Mouse (Mus musculus) neural tube, embryonic 13.5 days (tissue): ENCODE results near the gene Chid1. TPM values are rescaled to one million over a fixed set of nuclear protein-coding genes. Genes with fewer than 3 reads are reported as not detected.

Experiments
- ATAC-seq: fragments of 200-750 bp; cut with Nextera tagmentation; 2 replicates; pipeline ENCODE4 v1.8.0; 2017; ENCODE audit warnings: low read depth, mild to moderate bottlenecking, moderate TSS enrichment, moderate library complexity
- H3K27ac ChIP-seq: fragments of 300-500 bp; sonication (generic); replicated peaks from 2 replicates; pipeline ENCODE4 v1.5.1; 2015; ENCODE audit warnings: moderate library complexity, mild to moderate bottlenecking, inconsistent platforms
- H3K27me3 ChIP-seq: fragments of 300-500 bp; sonication (generic); 2 replicates; pipeline ENCODE4 v1.6.1; 2015; ENCODE audit warnings: mild to moderate bottlenecking, inconsistent platforms
- H3K36me3 ChIP-seq: fragments of 300-500 bp; sonication (generic); 2 replicates; pipeline ENCODE4 v1.6.1; 2015; ENCODE audit warnings: mild to moderate bottlenecking, inconsistent platforms
- H3K4me1 ChIP-seq: fragments of 300-500 bp; sonication (generic); replicated peaks from 2 replicates; pipeline ENCODE4 v1.6.1; 2015; ENCODE audit warnings: inconsistent platforms
- H3K4me2 ChIP-seq: fragments of 300-500 bp; sonication (generic); 2 replicates; pipeline ENCODE4 v1.6.1; 2015; ENCODE audit warnings: inconsistent platforms, mild to moderate bottlenecking, moderate library complexity
- H3K4me3 ChIP-seq: fragments of 300-500 bp; sonication (generic); 2 replicates; pipeline ENCODE4 v1.5.1; 2015; ENCODE audit warnings: mild to moderate bottlenecking, inconsistent platforms
- H3K9ac ChIP-seq: fragments of 300-500 bp; sonication (generic); 2 replicates; pipeline ENCODE4 v1.6.1; 2015; ENCODE audit warnings: moderate library complexity, mild to moderate bottlenecking, inconsistent platforms
- H3K9me3 ChIP-seq: fragments of 300-500 bp; sonication (generic); 2 replicates; pipeline ENCODE4 v1.6.1; 2016; ENCODE audit warnings: inconsistent platforms
- WGBS: fragments of 180-500 bp; shearing (Covaris S2); methylation state at CpG from one replicate; pipeline ENCODE4 v1.1.7; 2015; 5-methylcytosine and 5-hydroxymethylcytosine counted together
- polyA plus RNA-seq: library from polyadenylated mRNA; unstranded; fragments of >200 nt; fragmentation: Nextera tagmentation; extraction: Ambion mirVana; gene quantifications from 2 replicates; pipeline ENCODE4 v1.2.1, GENCODE M21; 2015

The Chid1 gene
- polyA plus RNA-seq, 1 experiment from 2014 or later = 38.6 TPM

- Histone ChIP-seq H3K4me3 (no peak overlapping the region), H3K4me2 (no peak overlapping the region), H3K27me3 (no peaks in the 10 kb centered on the region), H3K36me3 (peaks cover 58% of the 10 kb centered on the region), H3K9ac (no peak overlapping the region), H3K4me1 (no peaks in the 10 kb centered on the region), H3K27ac (no peak overlapping the region), H3K9me3 (no peaks in the 10 kb centered on the region)
- ATAC-seq = no peak
- WGBS = 91% methylated on average over 1 of the region's 1 CpGs
Observed at GRCm38 (mm10) chr7:141493729-141494128, 45.9 kb downstream of the Chid1 start.

- Histone ChIP-seq H3K4me1 (peaks cover 3% of the 10 kb centered on the region; the same call in 1 of the 2 replicates), H3K9ac (no peak overlapping the region), H3K27ac (no peak overlapping the region), H3K4me2 (no peak overlapping the region), H3K9me3 (no peaks in the 10 kb centered on the region), H3K36me3 (peaks cover 53% of the 10 kb centered on the region), H3K27me3 (no peaks in the 10 kb centered on the region), H3K4me3 (no peak overlapping the region)
- WGBS = 91% methylated on average over 5 of the region's 5 CpGs
- ATAC-seq = no peak
Observed at GRCm38 (mm10) chr7:141492738-141493137, 46.9 kb downstream of the Chid1 start.

GRCm38 (mm10) chr7:141491151-141491550 lies 48.5 kb downstream of the Chid1 start:
- WGBS = 88% methylated on average over 2 of the region's 2 CpGs
- H3K9me3 ChIP-seq = no peaks in the 10 kb centered on the region
- no peak overlapping the region for H3K4me3 ChIP-seq
- H3K4me1 ChIP-seq = peaks cover 19% of the 10 kb centered on the region
- no peak overlapping the region for H3K9ac ChIP-seq
- H3K36me3 ChIP-seq = peaks cover 41% of the 10 kb centered on the region
- no peak for ATAC-seq
- no peak overlapping the region for H3K27ac ChIP-seq
- no peak overlapping the region for H3K4me2 ChIP-seq
- H3K27me3 ChIP-seq = no peaks in the 10 kb centered on the region

- Histone ChIP-seq H3K4me3 (no peak overlapping the region), H3K27me3 (peaks cover 14% of the 10 kb centered on the region), H3K4me1 (peaks cover 58% of the 10 kb centered on the region), H3K4me2 (no peak overlapping the region), H3K9ac (0 out of 2 replicates have a peak overlapping the region, but pooled peaks have one; percentile 36), H3K36me3 (peaks cover 13% of the 10 kb centered on the region), H3K9me3 (no peaks in the 10 kb centered on the region), H3K27ac (peak overlapping the region; percentile 52; the same call in 1 of the 2 replicates)
- 57% methylated on average over 7 of the region's 7 CpGs for whole genome bisulfite sequencing
- ATAC-seq = no peak
Observed at GRCm38 (mm10) chr7:141487141-141487540, 52.5 kb downstream of the Chid1 start.

GRCm38 (mm10) chr7:141486239-141486638 lies 53.4 kb downstream of the Chid1 start:
- H3K9ac ChIP-seq = no peak overlapping the region
- peaks cover 4% of the 10 kb centered on the region; the same call in 1 of the 2 replicates for H3K36me3 ChIP-seq
- no peak overlapping the region for H3K4me2 ChIP-seq
- peaks cover 14% of the 10 kb centered on the region for H3K27me3 ChIP-seq
- peaks cover 66% of the 10 kb centered on the region for H3K4me1 ChIP-seq
- WGBS = 87% methylated on average over 1 of the region's 1 CpGs
- ATAC-seq = no peak
- H3K4me3 ChIP-seq = no peak overlapping the region
- no peak overlapping the region for H3K27ac ChIP-seq
- no peaks in the 10 kb centered on the region for H3K9me3 ChIP-seq

- Histone ChIP-seq H3K4me3 (no peak overlapping the region), H3K9me3 (no peaks in the 10 kb centered on the region), H3K36me3 (0 out of 2 replicates have a peak, but pooled peaks cover 1% of the 10 kb centered on the region), H3K27ac (no peak overlapping the region), H3K9ac (no peak overlapping the region), H3K27me3 (peaks cover 14% of the 10 kb centered on the region), H3K4me1 (peaks cover 72% of the 10 kb centered on the region), H3K4me2 (no peak overlapping the region)
- 85% methylated on average over 2 of the region's 2 CpGs for WGBS
- no peak for ATAC-seq
Observed at GRCm38 (mm10) chr7:141485606-141486005, 54.1 kb downstream of the Chid1 start.

- H3K27me3 ChIP-seq = peaks cover 14% of the 10 kb centered on the region
- no peaks in the 10 kb centered on the region for H3K36me3 ChIP-seq
- no peak overlapping the region for H3K9ac ChIP-seq
- peaks cover 76% of the 10 kb centered on the region for H3K4me1 ChIP-seq
- ATAC-seq = no peak
- no peak overlapping the region for H3K4me2 ChIP-seq
- WGBS = 86% methylated on average over 2 of the region's 2 CpGs
- H3K4me3 ChIP-seq = no peak overlapping the region
- H3K9me3 ChIP-seq = no peaks in the 10 kb centered on the region
- H3K27ac ChIP-seq = no peak overlapping the region
Observed at GRCm38 (mm10) chr7:141485186-141485585, 54.5 kb downstream of the Chid1 start.

- no peak for ATAC-seq
- no peaks in the 10 kb centered on the region for H3K9me3 ChIP-seq
- no peaks in the 10 kb centered on the region for H3K36me3 ChIP-seq
- peak overlapping the region; percentile 89 for H3K4me2 ChIP-seq
- H3K4me3 ChIP-seq = no peak overlapping the region
- peaks cover 14% of the 10 kb centered on the region for H3K27me3 ChIP-seq
- peak overlapping the region; percentile 59 for H3K27ac ChIP-seq
- peaks cover 77% of the 10 kb centered on the region for H3K4me1 ChIP-seq
- no peak overlapping the region for H3K9ac ChIP-seq
- 60% methylated on average over 5 of the region's 5 CpGs for WGBS
Observed at GRCm38 (mm10) chr7:141484186-141485120, 55.2 kb downstream of the Chid1 start.

- no peaks in the 10 kb centered on the region for H3K36me3 ChIP-seq
- peak overlapping the region; percentile 62 for H3K4me3 ChIP-seq
- peaks cover 77% of the 10 kb centered on the region for H3K4me1 ChIP-seq
- peak overlapping the region; percentile 89 for H3K4me2 ChIP-seq
- peaks cover 17% of the 10 kb centered on the region for H3K27me3 ChIP-seq
- 67% methylated on average over 6 of the region's 6 CpGs for WGBS
- ATAC-seq = no peak
- H3K27ac ChIP-seq = no peak overlapping the region
- H3K9ac ChIP-seq = peak overlapping the region; percentile 80
- H3K9me3 ChIP-seq = no peaks in the 10 kb centered on the region
Observed at GRCm38 (mm10) chr7:141483114-141483653, 56.5 kb downstream of the Chid1 start.

- H3K9me3 ChIP-seq = no peaks in the 10 kb centered on the region
Observed at GRCm38 (mm10) chr7:141482531-141483024, 57.1 kb downstream of the Chid1 start.

GRCm38 (mm10) chr7:141481498-141482401 lies 57.9 kb downstream of the Chid1 start:
- peak; percentile 64 for ATAC-seq
- H3K9ac ChIP-seq = peak overlapping the region; percentile 80
- 1% methylated on average over 81 of the region's 81 CpGs for WGBS
- peak overlapping the region; percentile 62 for H3K4me3 ChIP-seq
- H3K27ac ChIP-seq = peak overlapping the region; percentile 78
- H3K9me3 ChIP-seq = no peaks in the 10 kb centered on the region
- peaks cover 74% of the 10 kb centered on the region for H3K4me1 ChIP-seq
- H3K36me3 ChIP-seq = no peaks in the 10 kb centered on the region
- H3K4me2 ChIP-seq = peak overlapping the region; percentile 89
- H3K27me3 ChIP-seq = peaks cover 31% of the 10 kb centered on the region

More at GRCm38 (mm10) chr7:141482531-141483024, 57.1 kb downstream of the Chid1 start:
- ATAC-seq = peak; percentile 21
- peak overlapping the region; percentile 62 for H3K4me3 ChIP-seq
- WGBS = 8% methylated on average over 11 of the region's 11 CpGs
- H3K36me3 ChIP-seq = no peaks in the 10 kb centered on the region
- H3K4me2 ChIP-seq = peak overlapping the region; percentile 89
- H3K27me3 ChIP-seq = peaks cover 23% of the 10 kb centered on the region
- H3K4me1 ChIP-seq = peaks cover 74% of the 10 kb centered on the region
- peak overlapping the region; percentile 78 for H3K27ac ChIP-seq
- peak overlapping the region; percentile 80 for H3K9ac ChIP-seq
